Mouse (Mus musculus) neutrophil, adult 5-6 weeks (primary cell): ENCODE results near the gene Dscam. TPM values are rescaled to one million over a fixed set of nuclear protein-coding genes. Genes with fewer than 3 reads are reported as not detected.

Source experiments
- ATAC-seq: fragments of 151-379, 151-347 bp; 2 replicates; pipeline ENCODE4 v1.8.0; 2017; ENCODE audit warnings: mild to moderate bottlenecking, moderate TSS enrichment; ENCODE audit not compliant: insufficient number of reproducible peaks, poor library complexity, low FRiP score, severe bottlenecking; ENCODE audit errors: extremely low read depth
- total RNA-seq: library from RNA; stranded (forward); fragments of 200-1000 nt; gene quantifications from 2 replicates; pipeline ENCODE4 v1.2.3, GENCODE M21; 2017

Gene Dscam
- total RNA-seq, 1 experiment from 2014 or later, result 0.23 TPM

- no peak for ATAC-seq
Observed at GRCm38 (mm10) chr16:96987396-96987795, 183.2 kb downstream of the Dscam start.

DNA sequence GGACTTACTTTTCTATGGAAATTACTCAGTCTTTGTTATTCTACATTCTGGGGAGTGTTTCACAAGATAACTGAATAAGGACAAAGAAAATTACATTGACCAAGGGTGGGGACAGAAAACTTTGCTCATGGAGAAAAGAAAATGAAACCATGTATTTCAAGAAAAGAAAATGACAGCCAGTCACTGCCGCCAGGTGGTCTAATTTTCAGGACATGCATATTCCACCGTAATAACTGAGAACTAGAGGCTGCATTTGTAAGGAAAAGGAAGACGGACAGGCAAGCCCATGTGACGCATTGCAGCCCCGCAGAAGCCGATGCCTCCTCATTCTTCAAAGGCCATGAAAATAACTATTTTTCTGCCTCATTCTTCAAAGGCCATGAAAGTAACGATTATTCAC, 197.3 kb downstream of the Dscam start:
- no peak for ATAC-seq

GRCm38 (mm10) chr16:96971768-96972167, 198.8 kb downstream of the Dscam start:
- ATAC-seq, result no peak

- no peak for ATAC-seq
Observed at GRCm38 (mm10) chr16:96970412-96970811, 200.1 kb downstream of the Dscam start.

DNA sequence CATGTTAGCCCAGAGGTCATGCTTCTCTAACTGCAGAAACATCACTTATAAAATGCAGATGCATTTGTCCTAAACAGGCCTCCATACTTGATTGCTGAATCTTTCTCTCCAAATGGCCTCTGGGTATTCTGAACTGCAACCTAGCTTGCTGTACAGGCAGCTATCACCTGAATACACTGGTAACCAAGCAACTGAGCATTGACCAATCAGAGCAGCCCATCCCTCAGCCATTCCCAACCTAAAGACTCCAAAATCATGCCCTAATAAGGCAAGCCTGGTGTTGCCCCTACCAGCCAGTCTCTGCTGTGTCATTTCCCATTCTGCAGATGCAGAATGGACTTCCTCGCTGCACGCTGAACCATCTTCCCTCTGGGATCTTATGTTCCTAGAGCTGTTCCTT, 200.9 kb downstream of the Dscam start:
- no peak for ATAC-seq

DNA sequence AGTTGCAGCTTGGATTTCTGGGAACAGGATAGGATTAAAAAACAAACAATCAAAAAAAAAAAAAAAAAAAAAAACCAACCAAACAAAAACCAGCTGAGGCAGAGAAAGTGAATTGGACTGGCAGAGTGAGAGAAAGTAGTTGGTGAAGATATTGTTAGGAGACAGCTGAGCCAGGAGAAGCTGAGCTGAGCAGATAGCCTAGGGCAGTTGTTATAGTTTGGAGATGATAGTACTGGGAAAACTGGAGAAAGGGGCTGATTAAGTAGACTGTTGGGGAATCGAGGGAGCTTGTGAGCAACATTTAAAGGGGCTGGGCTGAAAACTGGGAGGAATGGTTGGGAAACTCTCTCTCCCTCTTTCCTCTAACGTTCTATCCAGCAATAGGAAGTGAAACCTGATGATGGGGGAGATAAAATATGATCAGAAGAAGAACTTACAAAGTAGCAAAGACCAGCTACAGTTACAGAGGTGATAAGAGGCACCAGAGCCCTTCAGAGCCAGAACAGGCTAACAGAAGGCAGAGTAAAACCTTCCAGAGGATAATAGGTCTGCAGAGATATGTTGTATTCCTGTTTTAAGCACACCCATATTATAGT, 201.6 kb downstream of the Dscam start:
- no peak for ATAC-seq

DNA sequence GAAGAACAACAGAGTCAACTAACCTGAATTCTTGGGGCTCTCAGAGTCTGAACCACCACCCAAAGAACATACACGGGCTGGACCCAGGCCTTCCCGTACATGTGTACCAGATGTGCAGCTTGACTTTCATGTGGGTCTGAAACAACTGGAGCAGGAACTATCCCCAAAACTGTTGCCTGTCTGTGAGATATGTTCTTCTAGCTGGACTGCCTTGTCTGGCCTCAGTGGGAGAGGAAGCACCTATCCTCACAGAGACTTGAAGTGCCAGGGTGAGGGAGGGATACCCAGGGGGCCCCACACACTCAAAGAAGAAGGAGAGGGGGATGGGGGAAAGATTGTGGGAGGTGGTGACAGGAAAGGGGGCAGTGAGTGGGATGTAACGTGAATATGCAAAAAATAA, 210.9 kb downstream of the Dscam start:
- no peak for ATAC-seq

DNA sequence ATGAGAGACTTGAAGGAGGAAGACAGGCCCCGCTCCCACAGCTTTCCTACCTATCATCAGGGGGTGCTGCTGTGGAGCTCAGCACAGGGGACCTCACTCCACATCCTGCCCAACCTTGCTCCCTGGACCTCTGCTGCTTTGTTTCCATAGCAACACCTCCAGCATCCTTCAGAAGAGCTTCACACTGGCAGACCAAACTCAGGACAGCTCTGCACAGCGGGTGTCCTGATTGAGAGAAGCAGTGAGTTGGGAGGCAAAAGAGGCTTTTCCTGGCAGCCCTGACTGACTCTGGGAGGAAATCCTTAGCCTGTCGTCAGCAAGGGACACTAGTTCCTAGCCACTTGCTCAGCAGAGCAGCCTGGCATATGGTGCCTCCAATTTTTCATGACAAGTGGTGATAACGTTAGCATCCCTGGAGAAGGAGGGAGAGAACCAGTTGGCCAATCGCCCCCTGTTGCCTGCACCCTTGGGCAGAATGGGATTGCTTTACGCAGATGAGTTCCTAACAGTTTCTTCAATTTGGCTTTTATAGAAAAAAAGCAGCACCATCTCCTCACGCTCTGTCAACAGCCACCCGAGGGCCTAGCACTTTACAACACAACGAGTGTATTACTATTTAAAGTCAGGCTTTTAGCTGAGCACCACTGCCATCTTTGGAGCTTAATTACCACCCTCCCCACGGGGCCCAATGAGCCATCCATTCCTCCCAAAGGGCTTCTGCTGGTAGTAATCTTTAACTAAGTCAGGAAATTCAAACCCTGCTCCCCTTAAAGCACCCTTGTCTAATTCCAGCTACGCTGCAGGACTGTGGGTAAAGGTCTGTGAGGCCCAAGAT, 224.9 kb downstream of the Dscam start:
- no peak for ATAC-seq

GRCm38 (mm10) chr16:96943648-96944047, 226.9 kb downstream of the Dscam start:
- ATAC-seq, result no peak

- ATAC-seq, result no peak
Observed at GRCm38 (mm10) chr16:96934795-96935194, 235.8 kb downstream of the Dscam start.

DNA sequence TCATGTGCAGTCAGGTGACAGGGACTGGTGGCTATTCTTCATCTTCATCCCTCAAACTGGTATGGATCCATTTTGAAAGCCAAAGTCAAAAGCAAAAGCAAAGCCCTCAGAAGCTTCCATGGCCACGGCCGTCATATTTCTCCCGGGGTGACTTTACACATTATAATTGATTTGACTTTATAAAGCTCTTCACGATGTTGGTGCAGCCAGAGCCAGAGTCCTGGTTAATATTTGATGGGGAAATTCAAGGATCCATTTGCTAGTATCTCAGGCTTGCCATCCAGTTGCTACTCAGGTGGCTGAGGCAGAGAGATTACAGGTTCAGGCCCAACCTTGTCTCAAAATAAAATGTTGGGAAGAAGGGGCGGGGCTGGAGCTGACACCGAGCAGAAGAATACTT, 238.3 kb downstream of the Dscam start:
- ATAC-seq, result no peak

GRCm38 (mm10) chr16:96931771-96932170, 238.8 kb downstream of the Dscam start:
- no peak for ATAC-seq

GRCm38 (mm10) chr16:96928011-96928410, 242.5 kb downstream of the Dscam start:
- no peak for ATAC-seq

DNA sequence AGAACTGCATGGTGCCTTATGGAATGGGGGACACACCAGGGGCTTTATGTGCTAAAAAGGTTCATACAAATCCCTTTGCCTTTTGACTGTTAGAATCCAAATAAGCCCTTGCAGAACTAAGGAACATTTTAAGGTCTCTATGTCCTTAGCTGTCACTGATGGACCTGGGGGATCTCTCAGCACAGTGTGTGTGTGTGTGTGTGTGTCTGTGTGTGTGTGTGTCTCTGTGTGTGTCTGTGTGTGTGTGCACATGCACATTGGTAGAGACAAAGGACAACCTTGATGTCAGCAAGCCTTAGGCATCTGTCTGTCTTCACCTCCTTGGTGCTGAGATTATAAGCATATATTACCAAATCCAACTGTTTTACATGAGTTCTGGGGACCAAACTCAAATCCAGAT, 243.1 kb downstream of the Dscam start:
- no peak for ATAC-seq

DNA sequence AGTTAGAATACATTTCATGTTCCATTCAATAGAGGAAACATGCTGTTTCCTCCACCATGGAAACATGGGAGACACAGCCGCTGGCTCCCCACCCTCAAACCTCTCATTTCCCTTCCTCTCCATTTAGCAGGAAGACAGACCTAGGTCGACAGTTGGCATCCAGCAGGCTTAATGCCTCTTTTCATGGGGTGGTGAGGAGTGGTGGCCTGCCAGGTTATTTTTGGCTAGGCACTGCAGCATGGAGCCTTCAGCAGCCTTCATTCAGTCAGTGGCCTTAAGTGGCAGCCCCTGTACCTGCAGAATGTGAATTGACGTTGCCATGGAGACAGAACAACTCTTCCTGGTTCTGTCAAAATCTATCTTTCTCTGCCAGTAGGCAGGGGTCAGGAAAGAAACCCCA, 243.6 kb downstream of the Dscam start:
- ATAC-seq, result no peak

DNA sequence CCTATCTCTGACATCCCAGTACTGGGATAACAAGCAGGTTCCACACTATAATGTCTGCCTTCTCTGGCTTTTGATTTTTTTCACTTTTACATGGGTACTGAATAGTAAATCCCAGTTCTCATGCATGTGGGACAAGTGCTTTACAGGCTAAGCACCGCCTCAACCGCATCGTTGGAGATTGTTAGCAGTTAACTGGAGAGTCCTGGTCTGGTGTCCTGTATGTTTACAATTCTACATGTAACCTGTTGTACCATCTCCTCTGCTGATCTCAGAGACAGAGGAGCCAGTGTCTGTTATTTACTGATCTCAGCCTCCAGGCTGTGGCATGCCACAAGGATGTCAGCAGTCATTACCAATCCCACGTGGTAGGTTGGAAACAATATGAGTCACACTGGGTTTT, 246.6 kb downstream of the Dscam start:
- ATAC-seq, result no peak

- ATAC-seq, result no peak
Observed at GRCm38 (mm10) chr16:96914495-96914894, 256.1 kb downstream of the Dscam start.

GRCm38 (mm10) chr16:96912836-96913235, 257.7 kb downstream of the Dscam start:
- ATAC-seq, result no peak

DNA sequence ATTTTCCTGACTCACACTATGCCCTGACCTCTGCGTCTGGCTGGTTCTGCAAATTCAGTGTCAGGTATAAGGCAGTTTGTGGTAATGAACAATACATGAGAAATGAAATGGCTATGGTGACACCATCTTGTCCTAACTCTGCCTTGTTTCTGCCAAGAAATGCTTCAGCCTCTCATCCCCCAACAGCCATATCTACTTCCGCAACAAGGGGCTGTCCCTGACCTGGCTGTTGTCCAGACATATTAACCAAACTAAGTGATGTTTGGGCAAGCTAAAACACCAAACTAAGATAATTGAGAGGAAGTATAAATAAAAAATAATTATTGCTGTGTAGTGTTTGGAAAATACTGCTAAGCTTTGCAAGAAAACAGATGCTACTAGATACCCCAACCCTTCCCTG, 258.4 kb downstream of the Dscam start:
- ATAC-seq, result no peak

DNA sequence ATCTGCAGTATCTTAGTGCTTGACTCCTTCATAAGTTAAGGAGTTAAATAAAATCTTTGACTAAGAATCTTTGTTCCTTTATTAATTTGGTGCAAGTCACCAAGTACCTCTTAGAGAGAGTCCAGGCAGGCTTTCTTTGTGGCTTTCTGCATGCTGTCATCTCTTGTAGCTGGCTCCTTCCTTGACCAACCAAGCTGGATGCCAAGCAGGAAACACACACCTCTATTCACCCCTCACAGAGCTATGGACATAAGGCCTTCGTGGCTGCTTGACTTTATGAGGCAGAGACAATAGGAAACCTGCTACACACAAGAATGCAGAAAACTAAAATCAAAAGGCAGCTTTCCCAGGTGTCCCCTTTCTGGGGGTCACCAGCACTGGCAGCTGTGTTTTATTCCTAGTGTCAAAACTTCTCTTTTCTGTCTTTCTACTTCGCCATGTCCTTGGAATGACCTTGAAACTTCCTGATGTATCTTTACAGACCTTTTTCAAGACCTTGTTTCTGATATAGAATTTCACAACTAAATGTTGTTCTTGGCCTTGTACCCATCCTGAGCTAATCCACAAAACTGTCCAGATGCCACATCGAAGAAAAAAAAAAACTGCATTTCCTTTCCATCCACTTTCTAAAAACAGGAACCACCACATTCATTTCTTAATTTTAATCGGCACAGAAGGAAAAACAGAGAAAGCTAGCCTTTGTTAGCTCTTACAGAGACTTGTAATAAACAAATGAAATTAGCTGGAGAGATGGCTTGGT, 260.0 kb downstream of the Dscam start:
- ATAC-seq, result no peak
